Mouse (Mus musculus) right cerebral cortex, postnatal 25 days (tissue): ENCODE measurements at regions not wholly inside any gene's neighbourhood (a gene's known extent, or its start where the extent isn't known, plus 50 kb on each side); places are given as distances from the start of the nearest gene placed in this dataset.

ENCODE experiments used
- DNase-seq: peaks from one replicate; pipeline ENCODE4 v3.0.0; 2022

DNA sequence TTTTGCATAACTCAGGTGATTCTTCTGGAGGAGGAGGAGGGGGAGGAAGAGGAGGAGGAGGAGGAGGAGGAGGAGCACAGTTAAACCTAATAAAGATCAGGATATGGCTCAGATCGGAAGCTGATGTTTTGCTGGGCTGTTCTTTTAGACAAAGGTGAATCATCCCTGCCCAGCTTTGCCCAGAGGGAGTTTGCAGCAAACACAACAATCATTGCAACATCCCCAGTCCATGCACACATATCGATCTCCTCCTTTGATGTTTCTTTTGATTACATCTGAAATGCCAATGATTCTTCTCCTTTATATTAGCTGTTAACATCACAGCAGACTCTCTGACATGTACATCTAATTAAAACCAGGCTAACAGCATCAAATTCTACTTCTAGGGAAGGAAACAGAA, 156.9 kb downstream of the Dad1 start:
- no peak for DNase-seq

DNA sequence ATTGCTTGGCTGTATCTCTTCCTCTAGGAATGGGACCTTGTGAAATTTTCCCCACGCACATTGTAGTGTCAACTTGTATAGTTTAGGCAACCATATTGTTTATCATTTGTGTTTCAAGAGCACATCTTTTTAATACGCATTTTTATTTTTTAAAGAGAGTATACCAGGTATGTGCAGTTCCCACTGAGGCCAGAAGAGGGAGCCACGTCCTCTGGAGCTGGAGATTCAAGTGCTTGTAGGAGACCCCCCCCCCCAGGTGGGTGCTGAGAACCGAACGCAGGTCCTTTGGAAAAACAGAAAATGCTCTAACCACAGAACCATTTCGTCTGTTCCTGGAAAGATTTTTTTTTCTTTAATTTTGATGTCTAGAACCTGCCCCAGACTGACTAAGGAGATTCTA, 161.5 kb downstream of the Dad1 start:
- DNase-seq, result no peak

DNA sequence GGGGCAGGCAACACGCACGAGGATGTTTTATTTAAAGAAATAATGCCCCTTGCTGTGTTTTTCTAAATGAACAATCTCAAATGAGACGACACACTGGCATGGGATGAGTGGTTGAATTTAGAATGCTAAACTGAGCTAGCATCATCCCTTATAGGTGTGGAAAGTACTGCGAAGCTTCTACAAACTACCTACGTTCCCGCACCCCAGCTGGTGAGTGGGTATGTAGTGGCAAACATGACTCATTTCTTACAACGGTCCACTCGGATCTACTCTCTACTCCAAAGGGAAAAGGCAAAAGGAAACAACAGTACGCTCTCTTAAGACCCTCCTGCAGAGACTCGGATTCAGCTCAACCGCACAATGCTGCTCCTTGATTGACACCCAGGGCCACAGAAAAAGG, 167.2 kb downstream of the Dad1 start:
- peak; percentile 74 for DNase-seq

DNA sequence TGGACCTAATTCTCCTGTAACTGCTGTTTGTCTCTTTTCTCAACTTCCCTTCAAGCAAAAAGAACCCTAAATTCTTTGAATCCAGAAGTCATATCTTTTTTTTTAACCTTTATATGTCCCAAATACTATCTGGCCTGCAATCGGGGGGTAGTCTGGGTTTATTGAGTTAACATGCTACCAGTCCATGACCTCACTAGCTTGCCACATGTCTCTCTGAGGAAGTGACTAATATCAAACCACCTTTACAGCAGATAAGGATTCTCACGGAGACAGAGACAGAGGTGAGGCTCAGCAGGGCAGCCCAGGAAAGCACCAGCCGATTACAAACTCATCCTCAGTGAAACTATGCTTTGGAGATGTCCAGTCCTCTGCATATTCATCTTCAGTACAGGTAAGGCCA, 179.2 kb downstream of the Dad1 start:
- no peak for DNase-seq

DNA sequence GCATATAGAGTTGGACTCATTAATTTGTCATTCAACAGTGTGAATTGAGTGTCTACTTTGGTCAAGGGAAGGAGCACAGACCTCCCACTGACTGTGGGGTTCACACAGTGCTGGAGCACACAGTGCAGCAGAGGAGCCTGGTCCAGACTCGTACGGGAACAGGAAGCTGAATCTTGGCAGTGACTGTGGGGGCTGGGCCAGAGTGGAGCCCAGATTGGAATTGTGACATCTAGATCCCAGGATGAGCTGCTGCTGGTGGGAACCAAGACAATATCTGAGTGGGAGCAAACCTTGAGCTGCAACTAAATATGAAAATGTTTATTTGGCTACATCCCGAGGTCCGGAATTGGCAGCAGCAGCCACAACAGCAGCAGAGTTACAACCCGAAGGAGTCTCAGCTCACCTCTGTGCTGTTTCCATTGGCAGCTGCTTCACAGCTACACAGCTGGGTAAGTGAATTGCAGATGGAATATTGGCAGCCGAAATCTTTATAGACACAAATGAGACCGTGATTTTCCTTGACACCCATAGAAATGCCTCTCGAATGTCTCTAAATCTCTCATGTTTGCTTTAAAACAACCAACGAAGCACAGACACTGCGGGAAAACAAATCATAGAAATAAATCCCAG, 181.5 kb downstream of the Dad1 start:
- DNase-seq, result no peak

DNA sequence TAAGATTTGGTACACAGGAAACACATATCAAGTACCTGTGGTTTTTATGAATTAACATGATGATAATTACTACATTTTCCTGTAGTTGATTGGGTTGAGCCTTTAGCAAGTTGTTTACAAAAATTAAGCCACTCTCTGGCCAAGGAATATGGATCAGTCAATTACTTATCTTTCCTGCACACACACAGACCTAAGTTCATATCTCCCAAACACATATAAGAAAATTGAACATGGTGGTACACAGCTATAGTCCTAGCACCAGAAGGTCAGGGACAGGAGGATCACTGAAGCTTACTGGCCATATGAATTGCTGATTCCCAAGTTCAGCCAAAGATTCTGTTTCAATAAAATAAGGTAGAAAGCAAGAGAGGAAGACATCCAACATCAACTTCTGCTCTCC, 183.7 kb downstream of the Dad1 start:
- no peak for DNase-seq

DNA sequence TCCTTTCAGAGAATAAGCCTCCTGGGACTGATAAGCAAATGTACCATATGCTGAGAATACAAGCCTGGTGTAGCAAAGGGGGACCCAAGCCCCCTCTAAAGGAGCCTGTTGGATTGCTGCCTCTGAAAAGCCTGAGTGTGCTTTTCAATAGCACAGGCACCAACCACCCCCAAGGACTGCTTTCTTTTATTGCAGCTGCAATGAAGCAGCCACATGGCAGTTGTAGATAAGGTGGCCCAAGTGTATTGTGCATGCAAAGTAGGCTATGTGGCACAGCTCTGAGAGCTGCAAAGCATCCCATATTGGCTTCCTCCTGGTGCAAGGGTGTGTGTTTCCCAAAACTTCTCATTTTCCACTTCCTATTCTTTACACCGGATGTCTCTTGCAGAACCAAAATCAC, 185.2 kb downstream of the Dad1 start:
- DNase-seq, result no peak

DNA sequence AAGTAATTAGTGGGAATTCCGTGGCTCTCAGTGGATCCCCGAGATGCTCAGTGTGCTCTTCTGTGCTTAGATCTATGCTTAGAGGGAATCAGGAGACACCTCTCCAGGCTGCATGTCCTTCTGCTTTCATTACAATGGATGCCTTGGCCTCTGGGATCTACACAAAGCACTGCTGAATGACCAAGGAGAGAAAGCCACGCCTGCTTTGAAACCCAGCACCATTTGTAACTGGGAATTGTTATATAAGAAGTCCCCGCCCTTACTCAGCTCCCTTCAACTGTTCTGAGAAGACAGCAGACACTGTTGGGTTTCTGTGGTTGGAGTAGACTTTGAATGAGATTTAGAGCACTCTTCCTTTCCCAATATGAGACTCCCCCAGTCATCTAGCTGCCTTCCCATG, 188.4 kb downstream of the Dad1 start:
- no peak for DNase-seq

DNA sequence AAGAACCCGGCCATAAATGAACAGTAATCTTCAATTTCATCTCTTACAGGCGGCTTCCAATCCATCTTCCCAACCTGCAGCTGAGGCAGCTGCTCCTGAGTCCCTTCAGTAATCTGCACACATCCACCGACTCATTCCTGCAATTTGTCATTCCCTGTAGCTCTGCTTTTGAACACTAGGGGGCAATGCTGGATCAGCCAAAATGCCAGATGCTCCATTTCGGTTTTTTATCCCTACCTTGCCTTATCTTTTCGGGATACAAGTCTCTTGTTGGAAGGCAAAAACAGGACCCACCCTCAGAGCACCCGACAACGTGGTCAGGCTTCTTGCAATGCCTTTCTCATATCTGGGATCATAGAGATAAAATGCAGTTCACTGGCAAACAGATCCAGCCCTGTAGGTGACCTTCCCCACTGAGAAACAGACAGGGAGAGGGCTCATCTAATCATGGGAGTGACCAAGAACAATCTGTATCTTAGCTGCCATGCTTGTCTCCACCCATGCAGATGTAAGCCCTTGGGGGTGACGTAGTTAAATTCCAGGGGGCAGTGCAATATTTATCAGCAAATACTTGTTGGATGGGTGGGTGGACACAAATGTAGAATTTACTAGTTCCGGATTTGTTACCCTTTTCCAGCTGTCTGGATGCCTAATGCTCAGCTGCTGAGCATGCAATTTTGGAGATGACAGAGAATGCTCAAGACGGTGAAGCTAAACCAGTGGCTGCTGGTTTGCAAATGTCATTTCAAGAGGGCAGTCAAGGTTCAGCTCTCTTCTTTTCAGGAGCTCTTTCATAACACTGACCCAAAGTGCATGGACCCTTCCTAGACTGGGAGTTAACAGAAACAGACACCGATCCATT, 189.1 kb downstream of the Dad1 start:
- peak; percentile 72 for DNase-seq

DNA sequence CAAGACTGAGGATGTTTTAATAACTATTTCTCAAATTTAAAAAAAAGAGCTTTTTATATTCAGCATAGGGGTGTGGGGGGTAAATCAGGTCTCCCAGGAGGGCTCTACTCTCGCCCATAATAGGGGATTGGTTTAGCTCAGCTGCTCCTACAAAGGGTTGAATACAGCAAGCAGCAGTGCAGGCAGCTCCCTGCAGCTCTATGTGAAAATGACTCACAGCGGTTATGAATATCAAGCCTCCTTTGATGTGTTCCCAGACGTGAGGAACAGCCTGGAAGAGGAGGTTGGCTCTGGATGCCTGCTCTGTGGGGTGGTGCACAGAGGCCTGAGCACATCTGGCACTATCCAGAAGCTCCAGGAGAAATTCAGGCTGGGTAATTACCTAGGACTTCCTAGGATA, 192.3 kb downstream of the Dad1 start:
- peak; percentile 24 for DNase-seq

DNA sequence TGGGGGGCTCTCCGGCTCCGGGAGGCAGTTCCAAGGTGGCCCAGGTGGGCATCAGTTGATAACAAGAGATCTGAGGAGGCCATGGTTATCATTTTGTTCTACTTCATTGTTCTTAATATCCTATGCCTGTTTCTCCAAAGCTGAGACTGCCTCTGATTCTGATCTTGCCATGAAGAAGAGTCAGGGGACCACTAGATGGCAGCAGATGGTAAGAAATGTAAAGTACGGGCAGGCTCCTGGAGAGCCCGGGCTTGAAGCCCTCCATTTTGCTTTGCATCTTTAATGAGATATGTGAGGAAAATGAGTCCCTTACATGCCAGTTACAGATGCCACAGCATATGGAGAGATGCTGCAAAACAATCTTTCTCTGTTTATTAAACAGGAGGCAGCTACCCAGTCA, 194.1 kb downstream of the Dad1 start:
- peak; percentile 63 for DNase-seq

DNA sequence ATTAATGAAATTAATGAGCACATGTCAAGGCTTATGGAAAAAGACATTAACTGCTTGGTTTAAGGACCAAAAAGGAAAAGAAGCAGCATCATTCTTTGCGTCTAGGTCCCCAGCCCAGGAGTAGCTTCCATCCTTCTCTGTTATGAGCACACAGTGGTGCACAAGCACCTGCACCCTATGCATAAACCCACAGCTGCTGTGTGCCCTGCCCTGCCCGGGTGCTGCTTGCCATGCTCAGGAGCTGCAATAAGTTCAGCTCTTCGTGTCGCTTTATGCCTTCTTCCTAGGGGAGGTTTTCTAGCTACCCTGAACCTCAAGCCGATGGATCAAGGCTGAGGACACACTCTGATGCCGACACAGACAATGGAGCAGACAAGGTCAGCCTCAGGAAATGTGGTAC, 194.8 kb downstream of the Dad1 start:
- DNase-seq, result no peak

DNA sequence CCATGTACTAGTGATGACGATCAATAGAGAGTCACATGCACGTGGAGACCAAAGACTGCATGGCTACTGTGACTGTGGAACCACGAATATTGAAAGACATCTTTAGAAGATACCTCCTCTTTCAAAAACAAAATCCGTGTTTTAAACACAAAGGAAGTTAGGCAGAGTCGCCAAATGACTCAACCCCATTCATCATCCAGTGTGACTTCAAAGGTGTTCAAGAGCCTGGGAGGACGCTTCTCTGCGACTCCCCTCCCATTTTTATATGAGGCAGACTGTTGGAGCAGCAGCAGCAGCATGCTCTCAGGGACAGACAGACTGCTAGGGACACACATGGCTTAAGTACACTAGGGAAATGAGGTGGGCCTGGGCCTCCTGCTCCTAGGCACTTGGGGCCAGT, 197.2 kb downstream of the Dad1 start:
- DNase-seq, result no peak

DNA sequence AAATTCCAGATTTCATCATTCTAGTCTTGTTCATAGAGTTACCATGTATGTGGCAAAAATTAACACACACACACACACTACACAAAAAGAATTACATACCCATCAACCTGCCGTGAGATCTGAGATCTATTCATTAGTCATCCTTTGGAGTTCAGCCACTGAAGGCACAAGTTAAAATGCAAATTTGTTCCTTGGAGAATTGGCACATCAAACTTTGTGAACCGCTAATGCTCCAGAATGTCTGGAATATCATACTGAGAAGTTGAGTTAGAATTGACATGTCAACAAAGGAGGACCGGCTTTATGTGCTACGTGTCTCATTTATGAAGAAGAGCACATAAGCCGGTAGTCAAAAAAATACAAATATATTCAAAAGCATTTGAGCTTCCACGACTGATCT, 198.5 kb downstream of the Dad1 start:
- DNase-seq, result no peak

DNA sequence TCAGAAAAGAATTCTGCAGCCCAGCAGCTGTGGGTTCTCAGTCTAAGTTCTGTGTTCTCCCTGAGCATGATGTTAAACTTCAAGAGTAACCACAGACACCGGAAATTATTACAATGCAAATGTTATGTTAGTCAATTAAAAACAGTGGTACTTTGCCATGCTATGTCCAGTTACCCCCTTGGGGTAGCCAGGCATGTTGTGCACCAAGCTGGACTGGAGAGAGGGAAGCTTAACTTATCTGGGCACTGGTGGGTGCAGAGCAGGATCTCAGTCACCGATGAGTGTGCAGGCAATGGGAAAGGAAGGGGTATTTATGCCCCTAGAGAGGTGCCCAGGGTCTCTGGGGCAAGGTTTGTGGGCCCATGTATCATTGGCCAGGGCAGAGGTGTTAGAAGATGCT, 211.6 kb downstream of the Dad1 start:
- DNase-seq, result no peak

DNA sequence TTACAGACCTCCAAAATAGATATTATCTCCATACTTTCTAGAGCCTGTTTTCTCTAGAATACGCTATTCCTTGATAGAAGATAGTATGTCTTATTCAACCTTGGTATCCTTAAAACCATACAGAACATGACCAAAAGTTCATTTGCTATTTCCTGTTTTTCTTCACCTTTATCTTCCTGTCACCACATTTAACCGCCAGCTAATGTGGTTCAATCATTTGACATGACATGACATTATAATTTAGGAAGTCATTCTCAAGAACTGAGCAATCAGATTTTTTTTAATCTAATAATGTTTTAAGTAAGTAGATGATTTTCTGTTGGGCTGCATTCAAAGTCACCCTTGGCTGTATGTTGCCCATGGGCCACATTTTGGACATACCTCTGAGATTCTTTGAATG, 213.3 kb downstream of the Dad1 start:
- no peak for DNase-seq

DNA sequence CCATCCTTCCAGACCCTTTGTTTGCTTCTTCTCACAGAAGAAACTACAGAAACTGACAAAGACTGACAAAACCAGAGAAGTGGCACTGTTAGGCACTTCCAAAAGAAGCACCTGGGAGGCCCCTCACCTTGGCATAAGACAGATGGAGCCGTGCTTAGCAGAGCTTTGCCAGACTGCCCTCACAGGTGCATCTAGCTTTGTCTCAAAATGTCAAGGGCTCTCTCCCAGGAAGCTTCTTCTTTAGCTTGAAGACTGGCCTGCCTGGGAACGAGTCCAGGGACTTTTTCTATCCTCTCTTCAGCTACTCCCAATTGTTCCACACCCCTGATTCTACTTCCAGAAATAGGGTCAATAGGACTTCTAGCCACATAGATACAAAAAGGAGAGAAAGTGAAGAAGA, 219.4 kb downstream of the Dad1 start:
- no peak for DNase-seq

DNA sequence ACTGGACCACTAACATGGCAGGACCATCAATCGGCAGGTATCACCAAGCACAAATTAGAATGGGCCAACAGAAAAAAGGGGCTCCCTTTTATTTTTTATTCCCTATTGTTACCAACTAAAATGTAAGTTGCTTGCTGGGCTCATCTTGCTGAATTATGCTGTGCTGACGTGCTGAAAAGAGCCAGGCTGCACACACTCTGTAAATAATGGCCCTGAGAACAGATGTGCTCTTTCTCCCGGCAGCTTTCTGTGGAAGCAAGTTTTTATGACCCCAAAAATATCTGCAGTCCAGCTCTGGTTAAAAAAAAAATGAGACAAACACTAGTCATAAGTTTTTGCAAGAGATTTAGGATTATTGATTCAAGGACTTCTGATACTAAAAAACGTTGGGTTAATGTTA, 230.4 kb downstream of the Dad1 start:
- DNase-seq, result no peak

DNA sequence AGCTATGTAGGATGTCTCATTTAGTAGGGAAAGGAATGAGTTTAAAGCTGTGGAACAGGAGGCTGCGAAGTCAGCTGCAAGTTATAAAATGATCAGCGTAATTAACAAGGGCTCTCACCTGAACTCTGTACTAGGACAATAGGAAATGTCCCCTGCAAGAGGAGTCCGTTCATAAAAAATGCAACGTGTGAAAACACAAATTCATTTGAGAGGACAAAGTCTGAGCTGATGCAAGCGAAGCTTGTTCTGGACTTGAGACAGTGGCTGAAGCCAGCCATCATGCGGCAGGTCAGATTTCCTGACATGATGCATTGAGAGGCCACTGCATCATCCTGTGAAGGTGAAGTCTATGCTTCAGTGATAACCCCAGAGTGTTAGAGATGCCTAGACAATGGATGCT, 232.5 kb downstream of the Dad1 start:
- DNase-seq, result no peak

DNA sequence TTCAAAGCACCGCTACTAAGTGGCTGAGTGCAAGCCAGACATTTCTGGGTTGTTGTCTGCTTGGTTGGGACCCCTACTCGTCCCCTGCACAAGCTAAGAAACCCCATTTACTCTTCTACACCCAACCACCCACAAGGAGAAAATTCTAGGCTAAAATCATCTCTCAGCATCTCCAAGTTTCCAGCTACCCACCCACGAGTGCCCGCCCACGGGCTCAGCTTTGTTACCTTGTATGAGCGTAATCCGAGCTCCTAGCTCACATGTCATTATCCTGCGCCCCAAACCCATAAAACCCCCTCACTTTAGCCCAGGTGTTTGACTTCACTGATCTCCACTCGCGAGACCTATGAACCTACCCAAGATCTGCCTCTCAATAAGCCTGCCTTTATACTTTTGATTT, 239.3 kb downstream of the Dad1 start:
- DNase-seq, result no peak

DNA sequence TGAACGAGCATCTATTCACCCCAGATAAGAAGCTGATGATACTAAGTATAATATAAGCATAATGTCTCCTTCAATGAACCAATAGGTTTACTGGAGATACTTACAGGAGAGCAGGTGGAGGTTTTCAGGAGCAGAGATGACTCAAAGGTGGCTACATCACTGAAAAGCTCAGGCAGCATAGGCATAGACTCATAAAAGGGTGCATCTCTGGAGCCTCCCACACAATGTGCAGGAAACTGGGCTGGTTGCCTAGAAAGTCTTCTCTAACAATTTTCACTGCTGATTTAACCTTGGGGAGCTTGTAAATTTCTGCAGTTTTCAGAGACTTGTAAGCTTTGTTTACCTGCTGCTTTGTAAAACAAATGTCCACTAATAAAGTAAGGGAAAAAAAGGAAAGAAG, 251.8 kb downstream of the Dad1 start:
- peak; percentile 54 for DNase-seq

DNA sequence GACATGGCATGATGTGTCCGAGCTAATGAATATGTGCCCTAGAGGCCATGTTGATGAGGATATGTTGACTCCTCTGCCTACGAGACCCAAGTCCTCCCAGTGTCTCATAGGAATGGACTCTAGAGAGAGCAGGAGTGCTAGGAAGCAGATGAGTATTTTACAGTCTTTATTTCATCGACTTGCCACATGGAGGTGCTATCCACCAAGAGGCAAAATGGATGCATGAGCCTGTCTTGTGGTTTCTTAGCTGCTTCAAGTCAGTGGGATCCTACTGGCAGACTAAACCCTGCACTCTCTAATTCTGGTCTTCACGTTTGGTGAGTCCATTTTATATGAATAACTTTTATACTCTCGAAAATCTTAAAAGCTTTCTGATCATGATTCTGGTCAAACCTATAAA, 253.4 kb downstream of the Dad1 start:
- no peak for DNase-seq

DNA sequence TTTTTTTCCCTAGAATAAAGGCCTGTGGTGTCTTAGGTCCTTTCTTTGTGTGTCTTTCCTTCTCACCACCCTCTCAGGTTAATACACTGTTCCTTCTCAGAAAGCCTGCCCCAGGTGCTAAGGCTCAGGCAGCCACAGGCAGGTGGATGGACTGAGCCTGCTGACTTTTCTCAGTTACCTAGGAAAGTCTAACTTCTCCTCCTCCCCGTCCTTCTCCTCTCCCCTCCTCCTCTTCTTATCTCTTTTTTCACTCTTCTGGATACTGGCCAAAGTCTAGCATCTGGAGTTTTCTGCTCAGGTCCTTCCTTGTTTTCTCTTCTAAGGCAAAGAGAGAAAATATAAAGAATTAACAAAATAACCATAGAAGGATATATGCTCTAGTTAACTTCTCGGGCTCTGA, 260.5 kb downstream of the Dad1 start:
- DNase-seq, result no peak

DNA sequence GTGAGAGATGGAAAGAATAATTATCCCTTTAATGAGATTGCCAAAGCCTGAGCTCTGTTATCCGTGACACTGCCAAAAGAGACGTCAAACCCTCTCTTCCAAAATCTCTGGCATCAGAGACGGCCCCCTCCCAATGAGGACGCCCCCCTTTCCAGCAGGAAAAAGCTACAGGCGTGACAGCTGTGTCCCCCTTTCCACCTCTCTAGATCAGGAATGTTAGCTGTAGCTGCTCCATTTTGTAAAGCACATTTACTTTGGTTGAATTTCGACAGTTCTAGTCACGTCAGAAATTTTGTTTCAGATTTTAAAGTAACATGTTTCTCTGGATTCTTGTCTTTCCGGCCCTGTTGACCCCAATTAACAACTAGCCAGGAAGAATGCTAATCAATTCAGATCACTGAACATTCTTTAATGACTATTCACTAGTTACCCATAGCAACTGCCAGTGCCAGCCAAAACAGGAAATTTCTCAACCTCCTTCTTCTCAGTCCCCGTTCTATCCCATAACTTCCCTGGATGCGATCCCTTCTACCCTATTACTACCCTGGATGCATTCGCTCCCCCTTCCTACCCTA, 261.1 kb downstream of the Dad1 start:
- no peak for DNase-seq

DNA sequence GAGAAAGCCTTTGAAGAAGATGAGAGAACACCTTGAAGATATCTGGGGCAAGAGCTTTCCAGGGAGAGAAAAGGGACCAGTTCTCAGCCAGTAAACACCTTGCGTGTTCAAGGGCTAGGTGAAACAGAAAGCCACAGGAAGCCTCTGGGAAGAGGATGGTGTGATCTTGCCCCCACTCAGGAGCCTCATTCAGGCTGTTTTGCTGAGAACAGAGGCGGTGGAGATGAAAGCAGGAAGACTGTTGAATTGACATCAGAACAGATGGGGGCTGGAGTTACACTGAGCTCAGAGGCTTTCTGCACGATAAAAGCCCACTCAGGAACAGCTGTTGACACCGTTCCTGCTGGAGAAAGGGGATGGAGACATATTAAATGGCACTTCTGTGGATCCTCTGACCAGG, 262.5 kb downstream of the Dad1 start:
- no peak for DNase-seq
